Mouse (Mus musculus): ENCODE results near the gene Tent5b.

The Tent5b gene

DNA sequence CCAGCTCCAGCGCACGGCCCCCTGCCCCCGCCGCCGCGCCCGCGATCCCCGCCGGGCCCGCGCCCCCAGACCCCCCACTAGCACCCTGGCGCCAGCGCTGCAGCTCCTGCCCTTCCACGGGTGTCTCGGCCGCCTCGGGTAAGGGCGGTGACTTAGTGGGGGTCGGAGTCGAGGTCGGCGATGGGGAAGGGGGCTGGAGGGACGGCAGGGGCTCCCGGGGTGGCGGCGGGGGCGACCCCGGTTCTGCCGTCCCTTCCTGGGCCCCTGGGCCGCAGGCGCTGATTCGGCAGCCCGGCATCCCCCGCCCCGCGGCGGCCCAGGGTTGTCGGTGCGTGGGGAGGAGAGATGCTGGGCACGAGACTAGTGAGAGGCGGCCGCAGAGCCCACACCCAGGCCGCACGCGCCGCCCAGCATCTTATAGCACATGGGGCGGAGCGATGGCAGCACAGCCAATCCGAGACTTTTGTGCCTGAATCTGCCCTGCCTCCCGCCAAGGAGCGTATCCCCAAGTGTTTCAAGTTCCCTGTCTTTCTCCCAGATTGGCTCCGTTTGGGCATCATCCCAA, 18.3 kb downstream of the Tent5b start, which contains the start of gene Trnp1:
Gene Trnp1 (minus strand): TSS at position 391 of the 565 bp plus-strand sequence.
- DNase-seq (ENCODE audit: low read depth, low spot score) = peak; percentile 88

GRCm38 (mm10) chr4:133501514-133501913, 21.6 kb downstream of the Tent5b start:
- DNase-seq (ENCODE audit: low read depth, low spot score) = no peak

GRCm38 (mm10) chr4:133504300-133504699, 24.4 kb downstream of the Tent5b start:
- no peak for DNase-seq (ENCODE audit: low read depth, low spot score)

GRCm38 (mm10) chr4:133504755-133505485, 25.0 kb downstream of the Tent5b start:
- DNase-seq (ENCODE audit: low read depth, low spot score) = no peak

DNA sequence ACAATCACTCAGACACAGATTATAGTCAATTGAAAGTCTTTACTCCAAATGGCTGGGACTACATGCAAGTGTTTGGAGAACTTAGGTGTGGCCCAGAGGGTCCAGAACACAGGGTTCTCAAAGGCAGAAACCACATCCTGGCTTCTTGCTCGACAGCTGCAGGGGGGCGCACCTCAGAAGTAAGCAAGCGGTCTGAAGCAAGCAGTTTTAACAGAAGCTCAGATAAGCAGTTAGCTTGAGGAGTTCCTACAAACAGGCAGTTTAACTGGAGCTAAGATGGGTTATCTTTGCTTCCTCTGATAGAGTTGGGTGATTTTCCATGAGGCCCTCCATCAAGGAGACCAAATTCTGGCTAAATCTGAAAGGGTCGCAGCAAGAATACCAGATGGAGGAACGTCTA, 26.6 kb downstream of the Tent5b start:
- DNase-seq (ENCODE audit: low read depth, low spot score) = no peak

GRCm38 (mm10) chr4:133508990-133509389, 29.1 kb downstream of the Tent5b start:
- DNase-seq (ENCODE audit: low read depth, low spot score) = no peak

DNA sequence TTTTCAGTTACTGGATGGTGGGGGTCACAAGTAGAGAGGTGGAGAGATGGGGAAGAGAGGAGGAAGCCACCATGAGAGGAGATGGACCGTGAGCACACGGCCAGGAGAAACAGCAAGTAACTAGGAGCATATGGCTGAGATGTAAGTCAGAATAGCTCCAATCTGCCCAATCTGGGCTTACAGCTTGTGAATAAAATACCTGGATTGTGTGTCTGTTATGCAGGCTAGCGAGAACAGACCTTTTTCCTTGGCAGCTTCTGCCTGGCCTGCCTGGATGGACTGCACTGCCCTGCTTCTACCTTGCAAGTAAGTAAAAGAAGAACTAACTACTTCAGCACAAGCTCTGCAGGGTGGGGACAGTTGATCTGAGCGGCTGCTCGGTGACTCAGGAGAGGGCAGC, 31.1 kb downstream of the Tent5b start:
- no peak for DNase-seq (ENCODE audit: low read depth, low spot score)

- DNase-seq (ENCODE audit: low read depth, low spot score) = peak; percentile 41
Observed at GRCm38 (mm10) chr4:133512511-133512910, 32.6 kb downstream of the Tent5b start.

DNA sequence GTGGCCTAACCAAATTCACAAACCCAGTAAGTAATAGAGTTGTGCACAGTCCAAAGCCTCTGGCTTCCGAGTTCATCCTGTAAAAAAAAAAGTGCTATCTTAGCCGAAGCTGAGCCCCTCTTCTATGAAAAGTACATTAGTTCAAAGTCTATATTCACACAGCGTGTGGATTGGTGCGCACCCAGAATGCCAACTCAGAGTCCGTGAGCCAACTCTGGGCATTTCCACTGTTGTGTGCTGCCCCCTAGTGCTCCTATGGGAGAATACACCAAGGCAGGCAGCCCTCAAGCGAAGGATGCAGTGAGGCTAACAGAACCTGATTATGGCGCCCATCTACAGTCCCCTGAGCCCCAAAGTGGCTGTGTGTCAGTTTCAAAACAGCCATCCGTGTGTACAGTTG, 33.0 kb downstream of the Tent5b start:
- DNase-seq (ENCODE audit: low read depth, low spot score) = peak; percentile 79

GRCm38 (mm10) chr4:133518601-133519368, 38.9 kb downstream of the Tent5b start, which contains the start of gene Kdf1:
Kdf1 (plus strand) TSS chr4:133518963.
- DNase-seq (ENCODE audit: low read depth, low spot score) = peak; percentile 39

DNA sequence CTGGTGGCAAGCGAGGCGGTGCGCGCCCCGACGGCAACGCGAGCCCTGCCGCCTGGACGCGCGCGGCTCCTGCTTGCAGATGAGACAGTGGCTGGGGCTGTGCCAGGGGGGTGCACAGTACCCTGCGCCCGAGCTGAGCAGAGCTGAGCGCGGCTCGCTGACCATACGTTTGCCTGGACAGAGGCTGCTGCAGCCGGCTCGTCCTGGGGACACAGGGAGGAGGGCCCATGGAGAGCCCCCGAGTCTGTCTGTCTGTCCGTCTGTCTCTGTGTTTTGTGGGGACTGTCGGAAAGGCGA, 39.4 kb downstream of the Tent5b start:
- DNase-seq (ENCODE audit: low read depth, low spot score) = no peak

- no peak for DNase-seq (ENCODE audit: low read depth, low spot score)
Observed at GRCm38 (mm10) chr4:133521502-133521901, 41.6 kb downstream of the Tent5b start.

- no peak for DNase-seq (ENCODE audit: low read depth, low spot score)
Observed at GRCm38 (mm10) chr4:133527788-133528187, 47.9 kb downstream of the Tent5b start.

DNA sequence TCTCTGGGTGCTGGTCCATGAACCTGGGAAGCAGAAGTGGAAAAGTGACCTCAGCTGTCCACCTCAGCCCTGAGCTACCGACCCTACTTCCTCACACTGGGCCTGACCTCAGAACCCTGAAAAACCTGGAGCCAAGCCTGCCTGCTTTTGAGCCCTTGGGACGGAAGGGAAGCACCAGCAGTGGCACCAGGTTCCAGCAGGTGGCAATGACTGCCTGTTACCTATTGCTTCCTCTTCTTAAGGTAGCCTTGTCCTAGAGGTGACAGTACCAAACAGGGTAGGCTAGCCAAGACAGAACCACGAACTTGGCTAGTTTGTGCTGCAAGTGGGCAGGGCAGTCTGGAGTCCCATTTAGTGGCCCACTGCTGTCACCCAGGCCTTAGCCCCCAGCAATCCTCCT, 52.8 kb downstream of the Tent5b start:
- DNase-seq (ENCODE audit: low read depth, low spot score) = peak; percentile 23

GRCm38 (mm10) chr4:133536081-133536480, 56.1 kb downstream of the Tent5b start:
- no peak for DNase-seq (ENCODE audit: low read depth, low spot score)

- no peak for DNase-seq (ENCODE audit: low read depth, low spot score)
Observed at GRCm38 (mm10) chr4:133536652-133537051, 56.7 kb downstream of the Tent5b start.

Measured in ES-CJ7 (cell line).